Mouse (Mus musculus) adipocyte (in vitro differentiated cells): ENCODE measurements at regions not wholly inside any gene's neighbourhood (a gene's known extent, or its start where the extent isn't known, plus 50 kb on each side); places are given as distances from the start of the nearest gene placed in this dataset.
A peak's percentile ranks its signal among the peaks of the same experiment; 100 is the strongest.
"Not testable (repeated sequence)": the region's sequence is repeated elsewhere in the genome, so short reads cannot be mapped to it uniquely, and the experiment has no call there.

Experiments used
- DNase-seq: peaks from one replicate; pipeline ENCODE4 v3.0.0-alpha.2; 2016; ENCODE audit warnings: low spot score

DNA sequence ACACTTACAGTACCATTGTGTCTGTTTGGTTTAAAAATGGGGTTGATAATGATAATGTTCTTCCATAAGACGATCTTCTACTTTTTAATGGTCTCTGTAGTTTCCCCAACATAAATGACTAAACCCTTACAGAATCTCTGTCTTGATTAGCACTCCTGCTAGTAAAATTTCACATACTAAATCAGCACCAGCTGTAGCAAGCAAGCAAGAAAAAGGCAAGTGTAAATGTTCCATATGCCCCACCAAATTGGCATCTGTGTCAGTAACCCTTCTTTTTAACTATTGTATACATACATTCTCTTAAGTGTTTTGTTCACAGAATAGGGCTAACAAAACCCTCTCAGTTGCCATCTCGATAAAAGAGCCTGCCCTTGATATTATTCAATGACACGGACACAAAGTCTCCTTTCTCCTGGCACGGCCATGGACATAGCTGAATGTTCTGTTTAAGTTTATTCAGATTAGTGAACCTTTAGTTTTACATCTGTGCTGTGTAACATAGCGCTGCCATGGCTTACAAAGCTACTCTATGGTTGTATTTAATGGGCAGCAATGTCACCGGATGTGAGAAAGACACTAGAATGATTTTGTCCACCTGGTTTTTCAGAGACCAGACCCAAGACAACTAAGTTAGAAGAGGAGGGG lies 414.3 kb downstream of the Gtdc1 start:
- no peak for DNase-seq

DNA sequence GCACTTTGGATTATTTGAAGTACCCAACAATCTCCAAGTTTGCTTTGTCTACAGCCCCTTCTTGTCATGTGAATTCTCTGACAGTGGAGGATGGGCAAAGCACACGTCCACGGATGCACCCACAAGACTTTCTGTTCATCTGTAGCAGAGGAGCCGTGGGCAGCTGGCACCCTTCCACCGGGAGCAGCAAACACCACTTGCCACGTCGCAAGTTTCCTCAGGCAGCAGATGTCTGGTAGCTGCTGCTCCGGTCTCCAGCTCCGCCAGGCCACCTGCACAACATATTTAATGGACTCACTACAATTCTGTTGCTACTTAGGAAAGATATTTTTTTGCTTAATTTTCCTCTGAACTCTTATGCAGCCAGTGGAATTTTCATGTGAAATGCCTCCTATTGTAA lies 415.1 kb downstream of the Gtdc1 start:
- no peak for DNase-seq

DNA sequence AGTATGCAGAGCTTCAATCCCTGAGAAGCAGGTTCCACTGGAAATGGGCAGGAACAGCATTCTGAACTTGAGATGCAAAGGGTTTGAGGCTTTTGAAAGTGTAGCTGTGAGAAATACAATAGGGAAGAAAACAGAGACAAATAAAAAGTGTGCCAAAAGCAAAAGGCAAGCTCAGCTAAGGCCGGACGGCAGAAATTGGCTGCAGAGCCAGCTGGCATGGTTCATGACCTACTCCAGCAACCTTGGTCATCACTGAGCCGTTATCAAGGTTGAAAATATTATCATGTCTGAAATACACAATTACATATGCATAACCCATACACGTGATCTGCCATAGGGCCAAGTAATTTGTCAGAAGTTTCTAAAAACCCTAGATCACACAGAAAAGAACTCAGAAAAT lies 418.4 kb downstream of the Gtdc1 start:
- peak; percentile 42 for DNase-seq

DNA sequence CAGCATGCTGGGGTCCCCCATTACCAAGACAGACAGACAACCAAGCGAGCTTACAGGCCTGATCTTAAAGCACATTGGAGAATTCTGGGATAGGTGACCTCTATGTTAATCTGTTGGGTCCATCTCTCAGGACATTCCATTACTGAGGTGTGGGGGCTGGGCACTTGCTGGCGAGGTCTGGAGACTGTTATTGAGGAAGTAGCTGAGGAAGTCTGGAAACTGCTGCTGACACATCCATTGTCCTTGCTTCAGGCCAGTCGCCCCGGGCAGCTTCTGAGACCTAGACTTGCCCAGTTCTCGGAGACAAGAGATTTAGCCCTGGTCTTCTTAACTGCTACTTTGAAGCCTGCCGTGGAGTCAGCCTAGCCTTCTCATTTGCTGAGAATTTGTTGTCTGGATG lies 423.2 kb downstream of the Gtdc1 start:
- no peak for DNase-seq

DNA sequence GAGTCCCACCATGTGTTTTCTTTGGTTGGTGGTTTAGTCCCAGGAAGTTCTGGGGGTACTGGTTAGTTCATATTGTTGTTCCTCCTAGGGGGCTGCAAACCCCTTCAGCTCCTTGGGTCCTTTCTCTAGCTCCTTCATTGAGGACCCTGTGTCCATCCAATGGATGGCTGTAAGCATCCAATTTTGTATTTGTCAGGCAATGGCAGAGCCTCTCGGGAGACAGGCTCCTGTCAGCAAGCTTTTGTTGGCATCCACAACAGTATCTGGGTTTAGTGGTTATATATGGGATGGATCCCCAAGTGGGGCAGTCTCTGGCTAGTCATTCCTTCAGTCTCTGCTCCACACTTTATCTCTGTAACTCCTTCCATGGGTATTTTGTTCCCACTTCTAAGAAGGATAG lies 436.7 kb downstream of the Gtdc1 start:
- DNase-seq = not testable (repeated sequence)

DNA sequence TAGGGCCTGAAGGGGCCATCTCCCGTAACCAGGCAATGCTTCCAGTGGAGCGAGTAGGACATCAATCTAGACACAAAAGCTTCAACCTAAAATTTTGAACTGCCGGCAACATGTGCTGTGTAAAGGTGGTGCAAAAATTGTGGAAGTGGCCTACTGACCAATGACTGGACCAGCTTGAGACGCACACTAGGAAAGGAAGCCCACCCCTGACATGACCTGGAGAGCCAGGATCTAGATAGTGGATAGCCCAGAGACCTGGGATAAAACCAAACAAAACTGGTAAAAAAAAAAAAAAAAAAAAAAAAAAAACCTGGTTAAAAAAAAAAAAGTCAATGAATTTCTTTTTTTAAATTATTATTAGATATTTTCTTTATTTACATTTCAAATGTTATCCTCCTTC lies 437.2 kb downstream of the Gtdc1 start:
- no peak for DNase-seq

DNA sequence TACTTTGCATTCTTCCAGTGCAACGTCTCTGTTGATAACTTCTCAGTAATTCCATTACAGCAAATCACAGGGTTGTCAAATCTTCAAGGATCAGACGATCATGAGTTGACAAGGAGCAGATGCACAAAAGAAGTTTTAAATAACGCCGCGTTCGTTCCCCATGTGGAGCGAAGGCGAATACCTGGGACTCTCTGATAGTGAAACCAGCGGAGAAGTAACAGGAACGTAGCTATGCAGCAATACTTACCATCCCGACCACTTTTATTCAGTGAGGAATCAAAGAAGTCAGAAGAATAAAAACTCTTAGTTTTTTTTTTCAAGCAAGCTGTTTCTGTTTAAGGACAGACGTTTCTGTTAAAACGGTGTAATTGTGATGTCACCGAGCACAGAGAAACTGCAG lies 441.6 kb downstream of the Gtdc1 start:
- DNase-seq = no peak

DNA sequence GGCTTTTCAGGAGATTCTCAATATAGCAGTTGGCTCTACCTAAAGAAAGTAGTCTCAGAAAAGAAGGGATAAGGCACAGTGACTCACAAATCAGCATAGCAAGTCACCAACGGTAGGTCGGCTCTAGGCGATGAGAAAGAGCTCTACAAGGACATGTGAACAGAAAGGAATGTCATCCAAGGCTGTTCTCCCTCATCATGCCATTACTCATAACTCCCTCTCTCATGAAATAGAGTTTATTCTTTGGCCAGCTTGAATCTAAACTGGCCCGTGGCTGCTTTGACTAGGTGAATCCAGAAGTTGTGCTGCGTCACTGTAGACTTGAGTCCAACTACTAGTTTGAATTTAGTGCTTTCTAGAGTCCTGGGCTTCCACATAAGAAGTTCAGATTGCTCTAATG lies 447.7 kb downstream of the Gtdc1 start:
- DNase-seq = no peak

DNA sequence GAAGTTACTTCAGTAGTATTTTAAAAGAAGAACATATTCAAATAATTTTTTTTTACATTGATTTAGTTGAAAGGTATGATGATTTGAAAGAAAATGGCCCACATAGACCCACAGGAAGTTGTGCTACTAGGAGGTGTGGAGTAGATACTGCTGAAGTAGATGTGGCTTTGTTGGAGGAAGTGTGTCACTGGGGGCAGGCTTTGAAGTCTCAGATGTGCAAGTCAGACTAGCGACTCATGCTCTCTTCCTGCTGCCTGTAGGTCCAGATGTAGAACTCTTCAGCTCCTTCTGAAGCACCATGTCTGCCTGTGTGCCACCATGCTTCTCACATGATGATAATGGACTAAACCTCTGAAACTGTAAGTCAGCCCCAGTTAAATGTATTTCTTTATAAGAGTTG lies 452.0 kb downstream of the Gtdc1 start:
- DNase-seq = no peak

DNA sequence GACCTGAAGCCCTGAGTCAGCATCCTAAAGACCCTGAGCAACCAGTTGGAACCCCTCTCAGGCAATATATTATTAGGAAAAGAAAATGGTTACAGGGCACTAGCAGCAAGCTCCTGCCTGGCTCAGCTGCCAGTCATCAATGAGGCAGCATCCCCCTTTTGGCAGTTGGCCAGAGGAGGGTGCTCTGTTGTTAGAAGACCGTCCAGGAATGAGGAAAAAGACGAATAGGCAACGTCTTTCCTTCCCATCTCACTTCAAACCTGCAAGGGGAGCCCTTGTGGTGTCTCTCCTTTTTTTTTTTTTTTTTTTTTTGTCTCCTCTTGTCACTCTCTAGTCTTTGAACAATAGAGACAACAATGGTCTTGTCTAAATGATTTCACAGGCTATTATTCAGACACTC lies 452.8 kb downstream of the Gtdc1 start:
- DNase-seq = no peak

DNA sequence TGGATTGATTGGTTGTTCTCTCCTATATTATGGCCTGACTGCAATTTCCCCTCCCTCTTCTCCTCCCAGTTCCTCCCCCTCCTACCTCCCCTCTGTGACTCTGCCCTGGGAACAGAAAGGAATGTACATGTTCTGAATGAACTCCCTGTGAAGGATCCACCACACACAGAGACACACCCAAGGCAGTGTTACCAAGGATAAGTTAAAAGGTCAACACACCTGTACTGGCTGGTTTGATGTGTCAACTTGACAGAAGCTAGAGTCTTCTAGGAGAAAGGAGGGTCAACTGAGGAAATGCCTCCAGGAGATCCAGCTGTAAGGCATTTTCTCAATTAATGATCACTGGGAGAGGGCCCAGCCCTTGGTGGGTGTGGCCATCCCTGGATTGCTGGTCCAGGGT lies 456.1 kb downstream of the Gtdc1 start:
- no peak for DNase-seq

DNA sequence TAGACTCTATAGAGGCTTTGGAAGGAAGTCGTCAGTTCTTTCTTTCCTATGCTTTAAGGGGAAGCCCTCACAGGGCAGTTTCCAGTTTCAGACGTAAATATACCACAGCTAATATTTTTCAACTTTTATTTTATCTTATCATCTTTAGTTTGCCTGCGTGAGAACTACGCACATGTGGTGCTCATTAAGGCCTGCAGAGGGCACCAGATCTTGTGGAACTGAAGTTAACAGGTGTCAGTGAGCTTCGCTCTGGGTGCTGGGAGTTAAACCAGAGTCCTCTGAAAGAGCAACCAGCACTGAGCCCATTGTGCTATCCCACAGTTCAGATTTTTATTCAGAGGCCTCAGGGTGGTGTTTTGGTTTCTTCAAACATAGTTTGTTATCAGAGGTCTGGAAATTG lies 456.5 kb downstream of the Gtdc1 start:
- DNase-seq = no peak

DNA sequence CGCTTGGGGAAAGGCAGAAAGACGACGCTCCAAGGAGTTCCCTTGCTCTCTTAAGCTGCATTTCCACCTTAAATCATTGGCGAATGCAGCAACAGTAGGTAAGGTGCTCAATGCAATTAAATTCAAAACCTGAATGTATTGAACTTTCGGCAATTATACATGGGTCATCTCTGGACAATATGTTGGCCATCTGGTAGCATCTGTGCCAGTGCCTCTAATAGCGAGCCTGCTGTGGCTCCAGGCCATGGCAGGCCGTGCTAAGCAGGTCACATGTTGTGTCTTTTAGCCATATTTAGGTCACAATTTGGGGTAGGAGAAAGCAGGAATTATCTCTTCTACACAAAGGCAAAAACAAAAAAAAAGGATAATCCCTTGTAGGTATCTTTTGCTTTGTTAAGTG lies 462.8 kb downstream of the Gtdc1 start:
- DNase-seq = no peak

DNA sequence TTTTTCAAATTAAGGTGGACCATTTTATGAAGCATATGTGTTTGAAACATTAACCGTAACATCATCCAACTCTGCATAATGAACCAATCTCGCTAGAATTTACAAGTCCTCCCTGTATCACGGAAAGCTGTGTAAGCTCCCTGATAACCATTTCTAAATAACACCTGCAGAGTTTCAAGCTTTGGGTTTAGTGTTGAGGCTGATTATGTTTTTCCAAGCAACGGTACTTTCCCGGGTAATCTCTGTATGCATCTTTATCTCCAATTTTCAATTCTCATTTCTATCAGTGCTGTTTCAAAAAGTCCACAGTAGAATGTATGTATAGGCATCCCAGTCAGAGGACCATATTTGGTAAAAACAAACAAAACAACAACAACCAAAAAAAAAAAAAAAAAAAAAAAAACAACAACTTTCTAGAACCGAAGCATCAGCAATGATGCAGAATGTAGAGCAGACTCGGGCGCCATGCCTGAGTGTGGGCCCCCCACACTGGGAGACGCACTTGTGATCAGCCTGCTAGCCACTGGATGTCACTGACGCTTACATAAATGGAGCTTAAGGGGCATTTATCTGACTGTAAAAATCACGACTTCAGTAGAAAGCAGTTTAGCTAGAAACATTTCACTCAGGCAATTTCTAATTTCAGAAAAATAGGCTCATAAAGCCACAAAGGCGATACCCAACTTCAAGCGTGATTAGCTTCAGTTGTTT lies 464.7 kb downstream of the Gtdc1 start:
- no peak for DNase-seq

DNA sequence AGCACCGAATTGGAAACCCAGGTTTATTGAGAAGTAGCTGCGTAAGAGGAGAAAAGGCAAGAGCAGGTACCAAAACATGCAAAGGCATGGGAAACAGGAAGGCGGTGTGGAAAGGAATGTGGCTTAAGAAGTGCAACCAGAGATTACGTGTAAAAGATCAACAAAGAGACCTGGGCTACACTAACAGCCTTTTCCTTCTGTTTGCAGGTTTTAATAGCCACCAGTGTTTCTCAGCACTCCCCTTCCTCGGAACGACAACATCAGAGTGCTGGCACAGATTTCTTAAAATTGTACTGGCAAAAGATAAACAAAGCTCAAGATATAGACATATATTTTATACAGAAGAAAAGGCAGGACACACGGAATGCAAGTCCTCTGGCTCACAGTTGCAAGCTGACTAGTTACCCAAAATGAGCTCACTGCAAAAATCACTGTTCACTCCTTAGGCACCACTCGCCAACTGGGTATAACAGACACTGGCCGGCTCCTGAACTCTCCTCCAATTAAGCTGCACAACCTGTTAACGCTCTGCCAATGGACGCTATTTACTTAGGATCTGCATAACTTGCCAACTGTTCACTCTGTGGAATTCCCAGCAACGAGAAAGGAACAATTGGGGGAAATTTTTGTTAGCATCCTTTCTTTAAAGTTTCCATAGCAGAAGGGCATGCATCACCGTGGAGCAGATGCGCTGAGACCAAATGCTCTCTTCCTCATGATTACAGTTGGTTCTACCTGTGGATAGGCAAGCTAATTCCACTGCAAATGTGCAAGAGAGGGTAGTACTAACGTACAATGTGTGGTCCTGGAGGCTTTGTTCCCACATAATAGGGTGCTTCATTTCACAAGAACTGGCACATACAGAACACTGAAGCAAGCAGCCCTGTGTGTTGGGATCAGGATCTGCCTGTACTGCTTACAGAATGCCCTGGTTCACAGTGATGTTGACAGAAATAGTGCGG lies 465.9 kb downstream of the Gtdc1 start:
- peak; percentile 8 for DNase-seq

DNA sequence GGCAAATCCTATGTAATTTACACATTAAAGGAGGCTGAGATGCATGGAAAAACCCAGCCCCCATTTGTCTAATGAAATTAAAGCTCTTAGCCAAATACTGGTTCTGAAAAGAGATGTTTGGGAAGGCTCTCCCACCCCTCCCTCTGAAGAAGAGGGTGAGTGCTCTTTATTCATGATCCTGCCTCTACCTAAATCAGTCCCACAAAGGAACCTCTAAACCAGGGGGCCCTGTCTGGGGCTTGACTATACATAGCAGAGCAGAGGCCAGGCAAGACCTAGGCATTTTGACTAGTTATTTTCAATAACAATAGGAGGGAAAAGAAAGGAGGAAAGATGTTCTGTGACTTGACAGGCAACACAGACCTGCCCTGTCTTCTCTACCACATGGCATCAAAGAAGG lies 478.0 kb downstream of the Gtdc1 start:
- DNase-seq = no peak
